Mouse (Mus musculus) intestine, embryonic 14.5 days (tissue): Measurements from ENCODE around the gene Hoxa7. TPM values are rescaled to one million over a fixed set of nuclear protein-coding genes. Genes with fewer than 3 reads are reported as not detected.

Source experiments
- ATAC-seq: fragments of 200-750 bp; cut with Nextera tagmentation; replicated peaks from 2 replicates; pipeline ENCODE4 v1.8.0; 2017; ENCODE audit warnings: low read depth, moderate number of reproducible peaks, moderate TSS enrichment, moderate library complexity; ENCODE audit not compliant: low FRiP score, low TSS enrichment
- DNase-seq: peaks from one replicate; pipeline ENCODE4 v3.0.0-alpha.2; 2018; ENCODE audit warnings: low spot score
- H3K27ac ChIP-seq: fragments of 300-500 bp; sonication (generic); 2 replicates; pipeline ENCODE4 v1.5.1; 2014; ENCODE audit warnings: low read depth, mild to moderate bottlenecking, control low read depth
- H3K27me3 ChIP-seq: fragments of 300-500 bp; sonication (generic); replicated peaks from 2 replicates; pipeline ENCODE4 v1.6.1; 2014; ENCODE audit warnings: low read length, control low read depth; ENCODE audit not compliant: control insufficient read depth, insufficient read depth
- H3K36me3 ChIP-seq: fragments of 300-500 bp; sonication (generic); 2 replicates; pipeline ENCODE4 v1.6.1; 2014; ENCODE audit warnings: low read length, control low read depth; ENCODE audit not compliant: control insufficient read depth, insufficient read depth
- H3K4me1 ChIP-seq: fragments of 300-500 bp; sonication (generic); replicated peaks from 2 replicates; pipeline ENCODE4 v1.6.1; 2014; ENCODE audit warnings: low read length, control low read depth, mixed read lengths; ENCODE audit not compliant: control insufficient read depth, insufficient read depth
- H3K4me2 ChIP-seq: fragments of 300-500 bp; sonication (generic); 2 replicates; pipeline ENCODE4 v1.6.1; 2014; ENCODE audit warnings: low read length
- H3K4me3 ChIP-seq: fragments of 300-500 bp; sonication (generic); 2 replicates; pipeline ENCODE4 v1.5.1; 2014; ENCODE audit warnings: low read depth, low read length, control low read depth, mixed read lengths
- H3K9ac ChIP-seq: fragments of 300-500 bp; sonication (generic); 2 replicates; pipeline ENCODE4 v1.6.1; 2014; ENCODE audit warnings: mild to moderate bottlenecking, low read length
- H3K9me3 ChIP-seq: fragments of 300-500 bp; sonication (generic); 2 replicates; pipeline ENCODE4 v1.6.1; 2016; ENCODE audit warnings: low read length, control low read depth; ENCODE audit not compliant: control insufficient read depth
- WGBS: fragments of 180-500 bp; shearing (Covaris S2); extraction: QIAGEN DNeasy Blood & Tissue Kit; methylation state at CpG from one replicate; pipeline ENCODE4 v1.1.7; 2014; 5-methylcytosine and 5-hydroxymethylcytosine counted together
- polyA plus RNA-seq: library from polyadenylated mRNA; unstranded; fragments of >200 nt; fragmentation: Nextera tagmentation; extraction: Ambion mirVana; gene quantifications from 2 replicates; pipeline ENCODE4 v1.2.1, GENCODE M21; 2014

Gene Hoxa7
- polyA plus RNA-seq, 1 experiment from 2014 or later, result 9.2 TPM

- ATAC-seq, result no peak
- Histone ChIP-seq H3K36me3 (no peaks in the 10 kb centered on the region), H3K4me1 (peaks cover 4% of the 10 kb centered on the region; the same call in 1 of the 2 replicates), H3K27ac (no peak overlapping the region), H3K27me3 (peaks cover 99% of the 10 kb centered on the region), H3K4me2 (no peak overlapping the region), H3K4me3 (no peak overlapping the region), H3K9me3 (no peaks in the 10 kb centered on the region), H3K9ac (no peak overlapping the region)
- peak; percentile 71 for DNase-seq
- 2% methylated on average over 18 of the region's 18 CpGs for WGBS
These were observed 43.8 kb upstream of the Hoxa7 start for GRCm38 (mm10) chr6:52265306-52265912.

DNA sequence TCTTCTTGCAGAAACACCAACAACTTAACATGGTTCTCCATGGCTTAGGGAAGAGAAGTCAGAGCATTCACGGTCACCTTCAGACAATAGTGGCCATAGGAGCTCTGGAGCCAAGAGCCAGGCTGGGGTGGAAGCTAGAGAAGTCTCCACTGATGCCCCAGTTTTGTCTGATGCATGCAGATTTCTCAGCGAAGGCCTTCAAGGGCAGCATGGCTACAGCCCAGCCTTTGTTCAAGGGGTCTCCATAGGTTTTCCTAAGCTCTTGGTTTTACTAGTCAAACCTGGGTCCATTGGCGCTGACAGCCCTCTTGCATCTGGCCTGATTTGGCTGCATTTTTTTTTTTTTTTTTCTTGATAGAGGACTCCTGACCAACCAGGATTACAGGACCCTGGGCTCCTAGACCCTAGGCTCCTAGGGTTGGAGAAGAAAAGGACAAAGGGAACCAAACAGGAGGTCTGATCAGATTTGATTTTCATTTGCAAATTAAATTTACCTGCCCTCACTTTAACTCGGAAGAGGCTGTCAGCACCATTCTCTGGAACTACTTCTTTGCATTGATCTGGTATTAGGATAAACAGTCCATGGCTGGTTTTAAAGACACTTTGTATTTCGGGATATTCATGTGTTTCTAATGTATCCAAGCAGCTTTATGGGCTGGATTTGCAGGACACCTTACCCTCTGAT is 42.6 kb upstream of the Hoxa7 start:
- H3K4me2 ChIP-seq, result no peak overlapping the region
- H3K27me3 ChIP-seq, result peaks cover 98% of the 10 kb centered on the region
- H3K36me3 ChIP-seq, result no peaks in the 10 kb centered on the region
- DNase-seq (peak; percentile 63), ATAC-seq (no peak)
- 4% methylated on average over 5 of the region's 5 CpGs for WGBS
- H3K4me1 ChIP-seq, result peaks cover 11% of the 10 kb centered on the region; the same call in 1 of the 2 replicates
- H3K9ac ChIP-seq, result no peak overlapping the region
- no peak overlapping the region for H3K27ac ChIP-seq
- no peaks in the 10 kb centered on the region for H3K9me3 ChIP-seq
- no peak overlapping the region for H3K4me3 ChIP-seq

- no peaks in the 10 kb centered on the region for H3K9me3 ChIP-seq
- H3K27ac ChIP-seq, result no peak overlapping the region
- ATAC-seq (no peak), DNase-seq (no peak)
- H3K4me2 ChIP-seq, result no peak overlapping the region
- H3K9ac ChIP-seq, result no peak overlapping the region
- H3K27me3 ChIP-seq, result peaks cover 98% of the 10 kb centered on the region
- no peaks in the 10 kb centered on the region for H3K36me3 ChIP-seq
- WGBS, result 4% methylated on average over 6 of the region's 6 CpGs
- H3K4me1 ChIP-seq, result peaks cover 11% of the 10 kb centered on the region; the same call in 1 of the 2 replicates
- no peak overlapping the region for H3K4me3 ChIP-seq
These were observed 41.6 kb upstream of the Hoxa7 start for GRCm38 (mm10) chr6:52263321-52263585.

DNA sequence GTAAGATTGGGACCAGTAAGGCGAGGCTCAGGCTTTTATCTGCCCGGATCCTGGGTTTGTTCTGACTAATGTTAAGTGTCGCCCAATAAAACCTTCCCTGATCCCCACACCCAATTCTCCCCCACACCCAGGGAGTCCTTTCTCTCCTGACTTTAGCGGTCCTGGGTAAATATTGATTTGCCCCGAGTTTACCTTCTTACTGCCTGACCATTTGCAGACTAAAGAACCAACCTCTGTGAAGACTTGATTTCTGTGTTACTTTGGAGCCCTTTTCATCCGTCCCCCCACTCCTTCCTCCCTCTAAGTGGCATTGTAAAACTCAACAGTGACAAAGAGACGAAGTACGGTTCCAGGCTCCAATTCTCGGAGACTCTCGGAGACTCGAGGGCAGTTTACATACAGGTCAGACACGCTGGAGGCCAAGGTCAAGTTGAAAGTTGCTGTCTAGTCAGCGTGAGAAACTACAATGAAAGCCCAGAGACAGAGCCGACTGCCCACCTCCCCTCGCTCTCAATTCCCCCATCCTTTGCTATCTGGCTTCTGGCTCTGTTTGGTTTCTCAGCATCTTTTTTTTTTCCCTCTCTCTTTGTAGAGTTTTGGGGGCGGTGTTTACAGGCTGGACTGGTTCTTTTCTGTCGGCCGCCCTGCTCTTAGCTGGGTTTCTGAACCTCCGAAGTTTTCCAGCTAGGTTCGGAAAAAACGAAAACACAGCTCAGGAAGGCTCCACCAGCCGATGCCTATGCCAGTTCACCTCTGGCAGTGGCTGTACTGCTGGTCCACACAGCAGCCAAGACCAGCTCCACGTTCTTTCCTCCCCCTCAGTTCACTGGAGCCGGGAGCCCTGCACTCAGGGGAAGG is 41.0 kb upstream of the Hoxa7 start:
- no peak overlapping the region for H3K4me3 ChIP-seq
- 3% methylated on average over 24 of the region's 24 CpGs for WGBS
- no peak overlapping the region for H3K4me2 ChIP-seq
- no peak for ATAC-seq
- H3K36me3 ChIP-seq, result no peaks in the 10 kb centered on the region
- H3K27me3 ChIP-seq, result peaks cover 98% of the 10 kb centered on the region
- H3K9me3 ChIP-seq, result no peaks in the 10 kb centered on the region
- peaks cover 11% of the 10 kb centered on the region; the same call in 1 of the 2 replicates for H3K4me1 ChIP-seq
- no peak overlapping the region for H3K27ac ChIP-seq
- DNase-seq, result peak; percentile 82
- no peak overlapping the region for H3K9ac ChIP-seq

- no peak overlapping the region for H3K4me3 ChIP-seq
- H3K36me3 ChIP-seq, result no peaks in the 10 kb centered on the region
- 3% methylated on average over 9 of the region's 9 CpGs for WGBS
- DNase-seq (peak; percentile 80), ATAC-seq (no peak)
- H3K4me1 ChIP-seq, result peaks cover 11% of the 10 kb centered on the region; the same call in 1 of the 2 replicates
- H3K27ac ChIP-seq, result no peak overlapping the region
- no peak overlapping the region for H3K4me2 ChIP-seq
- no peak overlapping the region for H3K9ac ChIP-seq
- peaks cover 98% of the 10 kb centered on the region for H3K27me3 ChIP-seq
- H3K9me3 ChIP-seq, result no peaks in the 10 kb centered on the region
These were observed 40.3 kb upstream of the Hoxa7 start for GRCm38 (mm10) chr6:52261751-52262462.

- Histone ChIP-seq H3K4me3 (peak within 1 kb of the TSS; percentile 38), H3K9ac (peak within 1 kb of the TSS; percentile 30), H3K36me3 (no peaks in the 10 kb centered on the region), H3K4me2 (peak within 1 kb of the TSS; percentile 63), H3K27me3 (peaks cover 98% of the 10 kb centered on the region), H3K27ac (no peak within 1 kb of the TSS), H3K9me3 (no peaks in the 10 kb centered on the region), H3K4me1 (peaks cover 11% of the 10 kb centered on the region; the same call in 1 of the 2 replicates)
- ATAC-seq (peak; percentile 75), DNase-seq (peak; percentile 78)
- WGBS, result 0% methylated on average over 49 of the region's 72 CpGs
These were observed 39.3 kb upstream of the Hoxa7 start, which contains the start of gene Hoxa13 for GRCm38 (mm10) chr6:52260654-52261575. Hoxa13 (minus strand) TSS chr6:52260880.

GRCm38 (mm10) chr6:52259811-52260261 is 38.2 kb upstream of the Hoxa7 start:
- ATAC-seq, result no peak
- under 1% methylated on average over 35 of the region's 39 CpGs for WGBS
- H3K27me3 ChIP-seq, result peaks cover 98% of the 10 kb centered on the region
- H3K36me3 ChIP-seq, result no peaks in the 10 kb centered on the region
- peaks cover 11% of the 10 kb centered on the region; the same call in 1 of the 2 replicates for H3K4me1 ChIP-seq
- peak; percentile 77 for DNase-seq
- no peaks in the 10 kb centered on the region for H3K9me3 ChIP-seq
- H3K4me2 ChIP-seq, result peak overlapping the region; percentile 63
- H3K4me3 ChIP-seq, result peak overlapping the region; percentile 38
- peak overlapping the region; percentile 30 for H3K9ac ChIP-seq
- H3K27ac ChIP-seq, result no peak overlapping the region
